Mouse (Mus musculus): Measurements from ENCODE around the gene Akr1e1. TPM values are rescaled to one million over a fixed set of nuclear protein-coding genes. Genes with fewer than 3 reads are reported as not detected.

The Akr1e1 gene
- 0.38 TPM in 1 of 2 replicates, not detected in the other for polyA plus RNA-seq (2012; ENCODE audit: low replicate concordance)

DNA sequence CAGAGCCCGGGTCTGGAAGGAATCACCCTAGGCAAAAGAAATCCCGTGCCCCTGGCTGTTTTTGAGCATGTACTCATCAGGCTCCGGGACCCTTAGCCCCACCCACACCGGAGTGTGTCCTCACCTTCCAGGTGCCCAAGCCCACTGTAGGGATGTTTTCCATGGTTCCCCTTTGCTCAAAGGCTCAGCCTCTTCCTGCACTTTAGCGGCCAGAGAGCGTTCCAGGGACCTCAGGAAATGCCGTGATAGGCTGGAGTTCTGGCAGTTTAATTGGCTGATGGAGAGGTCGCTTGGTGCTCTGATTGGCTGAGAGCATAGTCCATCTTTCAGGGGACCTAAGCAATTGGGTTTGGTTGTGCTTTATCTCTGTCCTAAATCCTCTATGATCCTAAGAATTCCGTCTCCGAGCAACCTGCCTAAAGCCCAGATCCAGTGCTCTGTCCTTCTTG lies at the start of gene Akr1e1:
TSS of gene Akr1e1 (minus strand) at position 214 of the 449 bp plus-strand sequence.

GRCm38 (mm10) chr13:4573871-4574270 lies 35.1 kb downstream of the Akr1e1 start, which contains the start of gene Akr1c21:
Akr1c21 (plus strand) TSS chr13:4574075.

Other genes with a start within 250 kb of the Akr1e1 start
- gene Akr1c6, start 174.9 kb downstream of the Akr1e1 start, polyA plus RNA-seq (2012; ENCODE audit: low replicate concordance): not detected in 2 replicates
- gene Akr1c20, start 85.8 kb downstream of the Akr1e1 start, polyA plus RNA-seq (2012; ENCODE audit: low replicate concordance): not detected in 2 replicates
- not detected in 2 replicates for gene Akr1c21, start 35.1 kb downstream of the Akr1e1 start, polyA plus RNA-seq (2012; ENCODE audit: low replicate concordance)